Mouse (Mus musculus) layer of hippocampus, adult 9-10 months (tissue): ENCODE measurements at regions not wholly inside any gene's neighbourhood (a gene's known extent, or its start where the extent isn't known, plus 50 kb on each side); places are given as distances from the start of the nearest gene placed in this dataset.

ENCODE experiments used
- DNase-seq: peaks from one replicate; pipeline ENCODE4 v3.0.0; 2022; ENCODE audit warnings: low spot score

- DNase-seq = no peak
Observed at GRCm38 (mm10) chr2:117548273-117548672, 205.5 kb upstream of the Rasgrp1 start.

- no peak for DNase-seq
Observed at GRCm38 (mm10) chr2:117556301-117556700, 213.5 kb upstream of the Rasgrp1 start.

GRCm38 (mm10) chr2:117570987-117571386 lies 228.2 kb upstream of the Rasgrp1 start:
- DNase-seq = no peak

- no peak for DNase-seq
Observed at GRCm38 (mm10) chr2:117587381-117587780, 244.6 kb upstream of the Rasgrp1 start.

GRCm38 (mm10) chr2:117595028-117595427 lies 252.2 kb upstream of the Rasgrp1 start:
- DNase-seq = no peak

- no peak for DNase-seq
Observed at GRCm38 (mm10) chr2:117597573-117597972, 254.8 kb upstream of the Rasgrp1 start.

GRCm38 (mm10) chr2:117614772-117615171 lies 272.0 kb upstream of the Rasgrp1 start:
- DNase-seq = no peak

GRCm38 (mm10) chr2:117618063-117618462 lies 275.3 kb upstream of the Rasgrp1 start:
- DNase-seq = no peak

GRCm38 (mm10) chr2:117623955-117624354 lies 281.2 kb upstream of the Rasgrp1 start:
- no peak for DNase-seq

- DNase-seq = no peak
Observed at GRCm38 (mm10) chr2:117634906-117635305, 292.1 kb upstream of the Rasgrp1 start.

GRCm38 (mm10) chr2:117637397-117637796 lies 294.6 kb upstream of the Rasgrp1 start:
- no peak for DNase-seq

GRCm38 (mm10) chr2:117652101-117652500 lies 309.3 kb upstream of the Rasgrp1 start:
- no peak for DNase-seq

GRCm38 (mm10) chr2:117652647-117653046 lies 309.8 kb upstream of the Rasgrp1 start:
- DNase-seq = no peak

- no peak for DNase-seq
Observed at GRCm38 (mm10) chr2:117656546-117657175, 313.9 kb upstream of the Rasgrp1 start.

GRCm38 (mm10) chr2:117660217-117660924 lies 317.6 kb upstream of the Rasgrp1 start:
- DNase-seq = no peak

GRCm38 (mm10) chr2:117662653-117663052 lies 319.9 kb upstream of the Rasgrp1 start:
- no peak for DNase-seq

- no peak for DNase-seq
Observed at GRCm38 (mm10) chr2:117666528-117666927, 323.7 kb upstream of the Rasgrp1 start.

GRCm38 (mm10) chr2:117668137-117668536 lies 325.3 kb upstream of the Rasgrp1 start:
- no peak for DNase-seq

GRCm38 (mm10) chr2:117674877-117675276 lies 332.1 kb upstream of the Rasgrp1 start:
- no peak for DNase-seq

- DNase-seq = no peak
Observed at GRCm38 (mm10) chr2:117678650-117679049, 335.8 kb upstream of the Rasgrp1 start.

GRCm38 (mm10) chr2:117685836-117686453 lies 343.1 kb upstream of the Rasgrp1 start:
- DNase-seq = peak; percentile 17

GRCm38 (mm10) chr2:117693537-117693936 lies 350.7 kb upstream of the Rasgrp1 start:
- DNase-seq = no peak

- DNase-seq = no peak
Observed at GRCm38 (mm10) chr2:117710173-117710813, 367.5 kb upstream of the Rasgrp1 start.
